Mouse (Mus musculus) heart, postnatal 0 days (tissue): ENCODE measurements around the gene Gm40193.

ENCODE experiments used
- CTCF ChIP-seq: IDR thresholded peaks from 2 replicates; pipeline ENCODE4 v1.5.1; 2016; ENCODE audit warnings: antibody characterized with exemption, control low read depth, low read depth
- EP300 ChIP-seq: IDR thresholded peaks from 2 replicates; pipeline ENCODE4 v1.6.1; 2016; ENCODE audit warnings: antibody characterized with exemption, low read depth

GRCm38 (mm10) chr11:70539423-70539822, 6.7 kb upstream of the Gm40193 start:
- TF ChIP-seq CTCF (no peak), EP300 (no peak)
